23 mouse cellular contexts compared by ENCODE assay signal in the genomic region with DNA sequence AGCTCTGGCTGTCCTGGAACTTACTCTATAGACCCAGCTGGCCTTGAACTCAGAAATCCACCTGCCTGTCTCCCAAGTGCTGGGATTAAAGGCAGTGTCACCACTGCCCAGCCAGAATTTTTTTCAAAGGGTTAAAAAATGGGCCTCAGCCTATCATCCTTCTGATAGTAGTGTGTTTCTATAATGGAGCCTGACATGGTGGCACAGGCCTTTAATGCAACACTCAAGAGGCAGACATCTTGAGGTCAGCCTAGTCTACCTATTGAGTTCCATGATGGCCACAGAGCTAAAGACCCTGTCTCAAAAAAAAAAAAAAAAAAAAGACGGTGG. TPM values are rescaled to one million over a fixed set of nuclear protein-coding genes. Genes with fewer than 3 reads are reported as not detected.
DNase-seq lines count a peak whose midpoint lies in the region; TF ChIP-seq lines count a peak whose summit lies in the region.
"Had no signal": no experiment of that assay in that cellular context is flagged by ENCODE, and none has a peak within 500 bp of the region (broad histone marks: within the 10 kb centered on the region; RNA-seq: fewer than 3 reads in every experiment).

No protein-coding gene starts in this region.

- no peak for TF ChIP-seq CTCF in CH12.LX (conservative IDR thresholded peaks at IDR 0.05 in 1 of 2, IDR thresholded peaks at IDR 0.05 in 1 of 2; ENCODE audit: low read depth in 2 of 2, low read length in 2 of 2)
- TF ChIP-seq CTCF in left cerebral cortex, adult 2 months (IDR thresholded peaks at IDR 0.05) = no peak

- H3K27me3 ChIP-seq in CH12.LX (replicated peaks) = no peaks in the 10 kb centered on the region
- H3K27me3 ChIP-seq: forebrain, embryonic 13.5 days; hindbrain, embryonic 12.5 days; hindbrain, embryonic 15.5 days had no signal

- peaks cover 7% of the 10 kb centered on the region for H3K79me2 ChIP-seq in CH12.LX (replicated peaks; ENCODE audit: control insufficient read depth, extremely low read depth, insufficient read depth, poor library complexity, severe bottlenecking)

- H3K9ac ChIP-seq in CH12.LX (ENCODE audit: insufficient read depth, low read depth) = no peak overlapping the region
- H3K9ac ChIP-seq: forebrain, embryonic 13.5 days; hindbrain, embryonic 12.5 days; hindbrain, embryonic 15.5 days had no signal

- TF ChIP-seq EP300 in CH12.LX (IDR thresholded peaks at IDR 0.05; ENCODE audit: low read length) = no peak

- no peak overlapping the region for H3K4me3 ChIP-seq in CH12.LX (replicated peaks in 1 of 3; ENCODE audit: low read depth in 2 of 3, low read length in 2 of 3, poor library complexity in 1 of 3)
- H3K4me3 ChIP-seq in left cerebral cortex, adult 2 months = no peak overlapping the region
- H3K4me3 ChIP-seq: forebrain, embryonic 10.5 days; forebrain, embryonic 13.5 days; heart, adult 2 months; hindbrain, embryonic 12.5 days; hindbrain, embryonic 15.5 days had no signal

- peaks cover 52 to 73% of the 10 kb centered on the region in 2 experiments for H3K36me3 ChIP-seq in CH12.LX (replicated peaks in 1 of 2; ENCODE audit: control insufficient read depth in 1 of 2, insufficient read depth in 1 of 2, low read length in 1 of 2)

- no peak overlapping the region for H3K4me2 ChIP-seq in CH12.LX (ENCODE audit: insufficient read depth, low read depth, poor library complexity, severe bottlenecking)
- H3K4me2 ChIP-seq: forebrain, embryonic 13.5 days; heart, embryonic 11.5 days; hindbrain, embryonic 12.5 days; hindbrain, embryonic 15.5 days had no signal

- peak; percentile 32; the same call in 1 of the 2 replicates for TF ChIP-seq POLR2A in CH12.LX (IDR thresholded peaks at IDR 0.05; ENCODE audit: low read depth, low read length)

- intact Hi-C loops in left cerebral cortex, adult 2 months (cut with DNase I) = no loop called here

- peak; percentile 74 for DNase-seq in heart, adult 11 months
- DNase-seq in heart, adult 8-10 months (ENCODE audit: low spot score) = no peak
- DNase-seq in CH12.LX (ENCODE audit: extremely low read depth) (no peak), ES-CJ7 (ENCODE audit: low read depth, low spot score) (peak; percentile 26), ZHBTc4 (ENCODE audit: low read depth, low spot score) (peak; percentile 13)
- no peak for DNase-seq in left cerebral cortex, adult 2 months (ENCODE audit: extremely low spot score in 1 of 2, low spot score in 2 of 2)
- DNase-seq in B cell, adult 2 months = no peak
- DNase-seq: adrenal gland, adult 2 months; adrenal gland, postnatal 14 days; cerebellum, adult 11 months; cerebellum, adult 2 months; cerebellum, adult 9-11 months; cerebellum, postnatal 25 days; embryo, embryonic 11 days; gastrocnemius, postnatal 25 days; heart, adult 2 months; kidney, adult 2 months had no signal

- in situ Hi-C loops in CH12.LX (cut with MboI; ENCODE audit: low pct_ligation_motif_present, low pct_unique_long_range_greater_than_20kb, low sequenced_read_pairs) = no loop called here

- no peak for TF ChIP-seq RAD21 in CH12.LX (IDR thresholded peaks at IDR 0.05; ENCODE audit: low read depth, low read length)

- H3K27ac ChIP-seq in CH12.LX (ENCODE audit: insufficient read depth, low read depth) = no peak overlapping the region
- no peak overlapping the region for H3K27ac ChIP-seq in left cerebral cortex, adult 2 months
- H3K27ac ChIP-seq: forebrain, embryonic 10.5 days; forebrain, embryonic 13.5 days; heart, adult 2 months; hindbrain, embryonic 12.5 days; hindbrain, embryonic 15.5 days had no signal

- no peaks in the 10 kb centered on the region for H3K9me3 ChIP-seq in CH12.LX (replicated peaks; ENCODE audit: low read length)
- H3K9me3 ChIP-seq: forebrain, embryonic 10.5 days; forebrain, embryonic 13.5 days; hindbrain, embryonic 12.5 days; hindbrain, embryonic 15.5 days had no signal

- H3K4me1 ChIP-seq in CH12.LX (ENCODE audit: control insufficient read depth in 1 of 2, insufficient read depth in 2 of 2) = no peaks in the 10 kb centered on the region
- H3K4me1 ChIP-seq: forebrain, embryonic 10.5 days; forebrain, embryonic 13.5 days; hindbrain, embryonic 12.5 days; hindbrain, embryonic 15.5 days had no signal

- dilution Hi-C loops in CH12.LX (cut with MboI; ENCODE audit: extremely low pct_ligation_motif_present, extremely low pct_unique_long_range_greater_than_20kb, low sequenced_read_pairs) = loop anchor here (25.0 kb wide), 1 partner anchor 160 kb away; no protein-coding TSS in a partner anchor

TF ChIP-seq in CH12.LX, 34 proteins besides CTCF, POLR2A, EP300 and RAD21:
- no peak for TF ChIP-seq CHD2 (IDR thresholded peaks at IDR 0.05; ENCODE audit: low read length)
- TF ChIP-seq BHLHE40 (IDR thresholded peaks at IDR 0.05; ENCODE audit: low read depth, low read length) = no peak
- no peak for TF ChIP-seq NRF1 (IDR thresholded peaks at IDR 0.05; ENCODE audit: low read depth, low read length)
- peak; percentile 27; the same call in 1 of the 2 replicates for TF ChIP-seq POLR2AphosphoS2 (IDR thresholded peaks at IDR 0.05; ENCODE audit: low read depth, low read length)
- TF ChIP-seq ZKSCAN1 (IDR thresholded peaks at IDR 0.05; ENCODE audit: borderline replicate concordance, low read depth, low read length) = no peak
- no peak for TF ChIP-seq MXI1 (IDR thresholded peaks at IDR 0.05; ENCODE audit: low read depth, low read length)
- no peak for TF ChIP-seq ZNF384 (IDR thresholded peaks at IDR 0.05; ENCODE audit: low read depth, low read length)
- no peak for TF ChIP-seq JUN (IDR thresholded peaks at IDR 0.05; ENCODE audit: insufficient read depth, low read depth, low read length)
- TF ChIP-seq SIN3A (IDR thresholded peaks at IDR 0.05; ENCODE audit: low read length) = no peak
- no peak for TF ChIP-seq MAZ (IDR thresholded peaks at IDR 0.05; ENCODE audit: low read depth, low read length)
- TF ChIP-seq E2F4 (IDR thresholded peaks at IDR 0.05; ENCODE audit: insufficient replicate concordance, low read depth, low read length) = no peak
- TF ChIP-seq RCOR1 (conservative IDR thresholded peaks at IDR 0.05; ENCODE audit: low read depth, low read length) = no peak
- no peak for TF ChIP-seq HCFC1 (IDR thresholded peaks at IDR 0.05; ENCODE audit: low read depth, low read length)
- 0 out of 2 replicates have a peak, but pooled peaks have one; percentile 13 for TF ChIP-seq ZMIZ1 (IDR thresholded peaks at IDR 0.05; ENCODE audit: low read depth, low read length)

RNA-seq across cellular contexts. Expression of gene Ncl, which starts 11.5 kb away (rescaled TPM):
- 100 to 1,000 TPM; 111 to 154 (median 130) TPM for total RNA-seq in heart, adult 8-10 months (2022)
- total RNA-seq in CH12.LX (2012; rRNA removed) = 359 and 490 TPM in 2 replicates
- 176 and 184 TPM in 2 replicates for total RNA-seq in CH12.LX (2014; rRNA removed)
- 2,617 and 2,771 TPM in 2 replicates for polyA plus RNA-seq in CH12.LX (2012; ENCODE audit: insufficient read length, low read depth)
- total RNA-seq in left cerebral cortex, adult 2 months (2021) = 100 to 1,000 TPM; 131 to 133 TPM

RNA-seq across cellular contexts. Expression of gene B3gnt7, which starts 45.0 kb away (rescaled TPM):
- total RNA-seq in heart, adult 8-10 months (2022) = under 1 TPM; 0.38 to 0.81 (median 0.51) TPM
- total RNA-seq in CH12.LX (2012; rRNA removed) (0.08 and 0.17 TPM in 2 replicates), CH12.LX (2014; rRNA removed) (not detected in 2 replicates)
- polyA plus RNA-seq in CH12.LX (2012; ENCODE audit: insufficient read length, low read depth) = not detected in 2 replicates
- 1 to 10 TPM in 1 of 2 experiments, under 1 TPM in 1; 0.97 to 1.4 TPM for total RNA-seq in left cerebral cortex, adult 2 months (2021)
- total RNA-seq: gastrocnemius, adult 8-10 months; gastrocnemius, postnatal 25 days had no signal

Comparison
In these comparisons a context has a peak if more than half of its experiments do, and no peak if none do; other contexts are left out.
1. DNase-seq: peak in heart, adult 11 months (single experiment), ES-CJ7 (single experiment) and ZHBTc4 (single experiment); none in heart, adult 8-10 months (single experiment), CH12.LX (single experiment), left cerebral cortex, adult 2 months (0 of 2) and B cell, adult 2 months (0 of 2).